Mouse (Mus musculus): ENCODE results near the gene 4930451I11Rik. TPM values are rescaled to one million over a fixed set of nuclear protein-coding genes. Genes with fewer than 3 reads are reported as not detected.

The 4930451I11Rik gene
- total RNA-seq (2021), result not detected

DNA sequence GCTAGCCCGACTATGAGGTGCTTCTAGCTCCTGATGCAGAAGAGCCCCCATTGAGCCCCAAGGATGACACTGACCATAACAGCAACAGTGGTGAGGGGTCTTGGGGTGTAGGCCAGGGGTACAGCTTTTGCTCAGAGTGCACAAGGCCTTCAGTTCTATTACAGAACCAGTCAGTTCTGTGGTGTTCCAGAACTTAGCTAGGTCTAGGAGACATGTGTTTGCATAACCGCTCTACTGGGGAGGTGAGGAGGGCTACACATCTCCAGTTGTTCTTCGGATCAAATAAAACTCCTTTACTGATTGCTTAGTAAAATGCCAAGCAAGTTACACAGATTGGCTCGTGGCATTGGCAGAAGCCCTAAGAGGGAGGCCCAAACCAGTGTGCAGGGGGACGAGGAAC is at the start of gene 4930451I11Rik:
4930451I11Rik (minus strand) TSS at position 101 of the 400 bp plus-strand sequence.
- DNase-seq, result no peak

DNA sequence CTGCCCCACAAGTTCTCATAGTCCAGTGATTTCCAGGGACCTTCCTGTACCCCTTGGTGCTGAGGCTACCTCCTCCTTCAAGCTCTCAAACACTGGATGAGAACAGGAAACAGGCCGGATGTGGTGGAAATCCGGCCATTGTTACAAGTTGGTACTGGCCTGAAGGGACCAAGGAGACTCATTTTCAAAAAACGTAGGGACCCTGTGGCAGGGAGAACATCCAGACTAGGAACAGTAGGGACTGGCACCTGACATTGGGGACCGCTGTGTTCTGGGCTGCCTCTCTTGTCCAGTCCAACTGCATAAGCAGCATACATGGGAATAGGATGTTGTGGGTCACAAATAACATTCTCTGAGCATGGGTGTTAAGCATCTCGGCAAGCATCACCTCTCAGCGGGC is 49.6 kb upstream of the 4930451I11Rik start:
- peak; percentile 43 for DNase-seq

GRCm38 (mm10) chr7:126877239-126877638 is 45.8 kb upstream of the 4930451I11Rik start:
- no peak for DNase-seq

GRCm38 (mm10) chr7:126870520-126870891 is 39.1 kb upstream of the 4930451I11Rik start:
- DNase-seq, result no peak

- DNase-seq, result no peak
These were observed 38.5 kb upstream of the 4930451I11Rik start for GRCm38 (mm10) chr7:126869780-126870519.

- no peak for DNase-seq
These were observed 36.6 kb upstream of the 4930451I11Rik start for GRCm38 (mm10) chr7:126868003-126868402.

- DNase-seq, result no peak
These were observed 36.1 kb upstream of the 4930451I11Rik start for GRCm38 (mm10) chr7:126867534-126867933.

DNA sequence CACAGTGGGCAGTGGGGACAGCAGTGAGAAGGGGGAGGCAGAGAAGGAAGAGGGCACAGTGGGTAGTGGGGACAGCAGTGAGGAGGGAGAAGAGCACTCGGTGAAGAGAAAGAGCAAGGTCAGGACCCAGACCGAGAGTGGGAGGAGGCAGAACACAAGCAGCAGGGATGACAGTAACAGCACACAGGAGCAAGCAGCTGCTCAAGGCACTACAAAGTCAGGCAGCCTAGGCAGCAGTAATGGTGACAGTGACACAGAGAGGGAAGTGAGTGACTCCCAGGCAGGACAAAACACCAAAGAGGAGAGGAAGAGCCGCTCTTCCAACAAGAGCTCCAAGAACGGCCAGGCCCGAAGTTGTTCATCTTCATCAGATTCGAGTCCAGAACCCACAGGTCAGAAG is 32.4 kb upstream of the 4930451I11Rik start:
- no peak for DNase-seq

DNA sequence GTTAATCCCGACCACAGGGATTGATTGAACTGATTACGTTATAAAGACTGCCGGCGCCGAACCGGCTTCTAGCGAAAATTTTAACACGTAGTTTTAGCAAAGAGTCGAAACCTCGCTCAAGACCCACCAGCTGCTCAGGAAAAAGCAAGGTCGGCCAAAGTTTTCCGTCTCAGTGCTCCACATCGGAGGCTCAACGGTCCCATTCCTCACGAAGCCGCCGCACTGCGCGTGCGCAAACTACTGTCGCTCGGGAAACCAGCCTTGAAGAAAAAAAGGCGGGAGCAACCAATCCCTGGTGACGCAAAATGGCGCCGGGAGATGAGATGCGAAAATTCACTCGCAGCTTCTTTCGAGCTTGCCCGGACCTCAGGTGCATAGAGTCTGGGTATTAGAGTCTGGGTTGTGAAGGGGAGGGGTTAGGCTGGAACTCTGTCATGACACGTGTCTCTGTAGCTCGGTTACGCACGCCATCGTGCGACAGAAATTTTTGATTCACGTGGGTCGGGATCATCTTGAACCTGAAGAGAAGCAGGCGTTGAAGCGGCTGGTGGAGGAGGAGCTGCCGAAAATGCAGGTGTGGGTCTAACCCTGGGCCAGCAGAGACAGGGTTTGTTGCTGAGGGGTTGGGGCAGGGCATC is 30.8 kb upstream of the 4930451I11Rik start, which contains the start of gene Ino80e:
Ino80e (minus strand) TSS at position 231 of the 638 bp plus-strand sequence.
- DNase-seq, result peak; percentile 96

DNA sequence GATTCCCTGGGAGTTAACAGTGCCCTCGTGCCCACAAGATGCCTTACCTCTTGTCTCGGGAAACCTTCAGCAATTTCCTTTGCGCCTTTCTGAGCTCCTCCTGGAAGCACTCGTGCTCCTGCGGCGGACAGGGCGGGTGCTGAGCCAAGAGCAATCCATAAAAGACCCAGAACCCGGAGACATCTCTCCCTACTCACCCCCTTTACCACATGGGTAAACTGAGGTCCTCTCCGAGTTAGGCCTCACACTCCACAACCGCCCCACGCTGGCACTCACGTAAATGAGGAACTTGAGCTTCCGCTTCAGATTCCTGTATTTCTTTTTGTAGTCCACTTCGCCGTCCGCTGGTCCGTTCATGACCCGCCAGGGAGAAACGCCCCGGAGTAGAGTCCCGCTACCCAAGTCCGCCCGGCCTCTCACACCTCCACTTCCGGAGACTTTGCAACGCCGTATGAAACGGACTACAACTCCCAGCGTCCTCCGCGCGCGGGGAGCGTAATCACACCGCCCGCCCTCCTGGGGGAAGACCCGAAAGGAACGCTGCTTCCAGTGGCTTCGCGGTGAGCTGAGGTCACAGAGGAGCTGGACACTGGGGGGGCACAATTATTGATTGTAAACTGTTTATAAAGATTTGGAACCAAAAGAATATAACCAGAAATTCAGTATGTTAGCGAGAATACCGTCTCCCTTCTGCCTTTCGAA is 30.1 kb upstream of the 4930451I11Rik start, which contains the start of gene Hirip3:
Hirip3 (plus strand) TSS at position 544 of the 702 bp plus-strand sequence.
- peak; percentile 96 for DNase-seq

- DNase-seq, result no peak
These were observed 29.5 kb upstream of the 4930451I11Rik start for GRCm38 (mm10) chr7:126860987-126861386.

DNA sequence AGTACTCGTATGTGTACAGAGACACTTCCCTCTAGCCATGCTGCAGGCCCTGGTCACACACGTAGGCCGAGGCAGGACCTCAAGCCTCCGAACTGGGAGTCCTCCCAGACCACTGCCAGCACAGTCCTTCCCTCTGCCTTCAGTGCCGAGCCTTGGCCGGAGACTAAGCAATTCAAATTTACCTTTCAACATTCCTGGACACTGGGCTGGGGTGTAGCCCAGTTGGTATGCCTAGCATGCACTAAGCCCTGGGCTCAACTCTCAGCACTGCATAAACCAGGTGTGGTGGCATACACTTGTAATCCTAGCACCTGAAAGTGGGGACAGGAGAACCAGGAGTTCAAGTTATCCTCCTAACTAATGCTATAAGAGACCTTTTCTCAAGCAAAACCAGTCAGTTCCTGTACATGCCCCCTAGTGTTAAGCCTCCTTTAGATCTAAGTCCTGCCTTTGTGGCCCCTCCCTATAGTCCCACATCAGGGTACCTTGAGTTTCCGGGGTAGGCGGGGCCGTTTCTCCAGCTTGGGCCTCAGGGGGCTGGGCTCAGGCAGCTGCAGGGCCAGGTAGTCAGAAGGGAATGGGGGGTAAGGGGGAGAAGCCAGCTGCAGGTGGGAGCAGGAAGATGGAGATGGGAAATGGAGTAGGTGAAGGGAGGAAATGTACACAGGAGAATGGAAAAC is 25.4 kb upstream of the 4930451I11Rik start:
- no peak for DNase-seq

GRCm38 (mm10) chr7:126855641-126856040 is 24.2 kb upstream of the 4930451I11Rik start:
- DNase-seq, result no peak

DNA sequence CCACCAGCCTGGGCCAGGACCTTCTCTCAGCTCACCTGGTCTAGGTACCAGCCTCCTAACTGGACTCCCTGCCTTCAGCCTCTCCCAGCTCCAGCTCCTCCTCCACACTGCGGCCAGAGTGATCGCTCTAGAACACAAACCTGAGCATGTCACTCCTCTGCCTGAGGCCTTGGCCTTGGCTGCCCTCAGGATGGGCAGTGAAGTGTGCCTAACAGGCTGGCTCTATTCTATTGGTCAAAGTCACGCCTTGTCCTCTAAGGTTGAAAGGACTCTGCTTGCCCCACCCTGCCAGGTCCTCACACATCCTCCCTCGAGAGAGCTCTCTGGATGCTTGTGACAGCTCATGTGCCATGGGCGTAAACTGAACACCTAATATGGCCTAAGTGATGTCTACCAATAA is 22.0 kb upstream of the 4930451I11Rik start:
- DNase-seq, result no peak

- DNase-seq, result no peak
These were observed 19.8 kb upstream of the 4930451I11Rik start for GRCm38 (mm10) chr7:126851192-126851591.

DNA sequence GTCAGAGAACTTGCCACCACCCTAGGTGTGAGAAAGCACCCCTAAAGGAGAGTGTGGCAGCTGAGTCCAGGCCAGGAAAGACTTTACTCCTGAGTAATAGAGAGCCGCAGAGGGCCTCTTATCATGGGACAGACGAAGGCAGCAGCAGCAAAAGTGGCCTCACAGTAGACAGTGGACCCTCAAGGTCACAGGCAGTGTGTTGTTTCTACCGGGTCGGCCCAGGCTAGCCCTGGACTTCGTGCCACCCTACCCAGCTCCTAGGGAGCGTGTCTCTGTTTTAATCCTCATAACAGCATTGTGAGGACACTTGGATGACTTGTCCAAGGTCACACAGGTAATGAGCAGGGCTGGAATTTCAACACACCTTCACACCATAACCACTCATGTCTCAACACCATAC is 18.7 kb upstream of the 4930451I11Rik start:
- no peak for DNase-seq

GRCm38 (mm10) chr7:126848794-126849193 is 17.4 kb upstream of the 4930451I11Rik start:
- no peak for DNase-seq

DNA sequence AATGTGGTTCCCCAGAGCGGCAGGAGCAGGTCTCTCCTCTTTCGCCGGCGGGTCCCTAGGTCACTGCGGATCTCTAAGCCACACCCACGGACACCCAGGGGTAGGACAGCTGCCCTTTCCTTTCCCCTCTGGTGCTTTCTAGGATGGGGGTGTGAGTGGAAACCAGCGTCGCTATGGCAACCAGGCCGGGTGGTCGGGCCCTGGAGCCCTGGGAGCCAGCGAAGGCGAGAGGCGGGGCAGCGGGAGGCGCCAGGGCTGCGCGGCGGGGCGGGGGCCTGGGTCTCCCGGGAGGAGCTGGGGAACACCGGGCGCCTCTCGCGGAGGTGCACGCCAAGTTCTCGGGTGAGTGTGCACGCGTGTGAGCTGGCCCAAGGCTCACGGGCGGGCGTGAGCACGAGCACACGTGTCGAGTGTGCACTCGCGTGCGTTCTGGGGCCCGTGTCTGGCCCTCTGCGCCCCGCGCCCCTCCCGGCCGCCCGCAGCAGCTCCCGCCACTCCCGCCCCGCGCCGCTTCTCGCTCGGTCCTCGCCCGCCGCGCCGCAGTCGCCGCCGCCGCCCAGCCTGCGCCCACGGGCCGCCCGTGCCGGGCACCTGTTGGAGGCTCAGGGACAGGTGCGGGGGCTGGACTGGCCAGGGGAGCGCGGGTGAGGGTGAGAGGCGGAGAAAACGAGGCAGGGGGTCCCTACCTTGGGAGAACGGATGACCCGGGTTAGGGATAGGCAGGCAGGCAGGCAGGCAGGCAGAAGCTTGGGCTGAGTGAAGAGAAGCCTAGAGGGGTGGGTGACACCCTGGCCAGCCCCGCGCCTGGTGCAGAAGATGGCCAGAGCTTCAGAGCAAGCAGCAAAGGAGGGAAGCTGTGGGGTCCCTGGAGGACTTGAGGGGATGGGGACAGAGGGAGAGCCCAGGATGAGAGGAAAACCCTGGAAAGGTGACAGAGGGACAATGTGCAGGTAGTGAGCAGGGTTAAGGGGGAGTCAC is 16.3 kb upstream of the 4930451I11Rik start:
- no peak for DNase-seq

- no peak for DNase-seq
These were observed 15.6 kb upstream of the 4930451I11Rik start, which contains the start of gene Doc2a for GRCm38 (mm10) chr7:126847116-126847420. Doc2a (plus strand) TSS chr7:126847416.

- no peak for DNase-seq
These were observed 14.1 kb upstream of the 4930451I11Rik start for GRCm38 (mm10) chr7:126845516-126845915.

DNA sequence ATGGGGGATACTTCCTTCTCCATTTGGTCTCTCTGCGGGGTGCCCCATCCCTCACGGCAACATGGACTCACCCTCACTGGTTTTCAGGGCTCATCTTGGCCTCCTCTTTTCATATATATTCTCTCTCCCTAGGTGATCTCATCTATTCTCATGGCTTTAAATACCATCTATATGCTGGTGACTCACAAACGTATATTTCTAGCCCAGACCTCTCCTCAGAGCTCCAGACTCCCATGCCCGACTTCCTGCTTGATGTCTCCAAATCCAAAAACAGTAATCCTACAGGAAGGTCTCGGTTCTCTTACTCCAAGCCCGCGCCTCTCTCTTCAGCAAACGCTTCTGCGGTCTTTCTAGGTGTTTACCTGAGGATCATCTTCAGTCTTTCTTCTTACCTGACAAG is 11.8 kb upstream of the 4930451I11Rik start:
- DNase-seq, result no peak

- no peak for DNase-seq
These were observed 1.9 kb upstream of the 4930451I11Rik start for GRCm38 (mm10) chr7:126833294-126833693.

Data from heart, postnatal 4 days (tissue).